Mouse (Mus musculus): ENCODE data around the gene Synj2bp.

The Synj2bp gene

DNA sequence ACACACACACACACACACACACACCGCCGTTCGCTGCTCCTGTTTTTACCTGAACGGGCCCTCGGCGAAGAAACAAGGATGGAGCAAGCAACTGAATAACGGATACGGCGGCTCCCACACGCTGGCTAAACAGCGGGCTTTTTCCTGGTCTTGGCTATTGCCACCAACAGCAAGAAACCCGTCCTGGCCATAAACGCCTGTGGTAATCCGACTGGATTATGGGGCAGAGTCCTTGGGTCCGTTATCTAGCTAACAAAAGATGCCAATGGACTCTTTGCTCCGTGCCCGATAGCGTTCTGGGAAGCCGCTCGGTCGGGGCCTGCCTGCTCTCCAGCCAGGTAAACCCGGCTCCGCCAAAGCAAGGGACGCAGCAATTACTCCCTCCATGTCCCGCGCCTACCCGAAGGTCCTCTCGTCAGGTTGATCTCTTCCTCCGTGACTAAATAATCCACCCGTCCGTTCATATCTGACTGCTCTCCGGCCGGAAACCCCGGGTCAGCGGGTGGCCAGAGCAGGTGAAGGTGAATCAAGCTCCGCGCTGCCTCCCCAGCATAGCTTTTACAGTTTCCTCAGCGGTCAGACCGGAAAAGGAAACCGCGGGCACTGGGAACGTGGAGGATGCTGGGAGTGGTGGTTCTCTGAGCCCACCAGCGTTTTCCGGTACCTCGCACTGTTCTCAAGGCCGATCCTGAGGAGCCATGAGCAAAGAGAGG is at the start of gene Synj2bp, which contains the start of gene Gm20498:
Gene Synj2bp, minus strand, starts transcription at position 596 of the 713 bp plus-strand sequence.
Gene Gm20498, minus strand, starts transcription at position 590 of the 713 bp plus-strand sequence.
- DNase-seq (ENCODE audit: low read depth, low spot score): peak; percentile 92

GRCm38 (mm10) chr12:81568374-81568773 is 35.7 kb upstream of the Synj2bp start, which contains the start of gene Adam21:
TSS of gene Adam21 (minus strand) at chr12:81568474.
- no peak for DNase-seq (ENCODE audit: low read depth, low spot score)

DNA sequence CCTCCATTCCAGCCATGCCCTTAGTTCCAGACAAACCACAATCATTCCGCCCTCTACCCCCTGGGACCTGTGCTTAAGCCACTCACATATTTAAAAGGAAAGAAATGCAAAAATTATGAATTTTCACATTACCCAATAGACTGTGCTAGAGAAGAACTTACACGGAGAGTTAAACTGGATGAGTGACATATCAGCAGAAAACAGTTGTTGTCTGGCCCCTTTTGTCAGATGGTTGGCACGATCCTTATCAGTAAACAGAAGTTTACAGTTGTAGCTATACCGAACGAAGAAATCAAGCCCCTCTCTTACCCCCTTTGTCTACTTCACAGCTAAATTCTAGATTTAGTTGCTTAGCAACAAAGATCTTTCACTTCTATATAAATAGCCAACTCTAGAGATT is 35.2 kb upstream of the Synj2bp start:
- no peak for DNase-seq (ENCODE audit: low read depth, low spot score)

GRCm38 (mm10) chr12:81564173-81564572 is 31.5 kb upstream of the Synj2bp start:
- no peak for DNase-seq (ENCODE audit: low read depth, low spot score)

- DNase-seq (ENCODE audit: low read depth, low spot score): no peak
Observed at GRCm38 (mm10) chr12:81549286-81549685, 16.6 kb upstream of the Synj2bp start.

DNA sequence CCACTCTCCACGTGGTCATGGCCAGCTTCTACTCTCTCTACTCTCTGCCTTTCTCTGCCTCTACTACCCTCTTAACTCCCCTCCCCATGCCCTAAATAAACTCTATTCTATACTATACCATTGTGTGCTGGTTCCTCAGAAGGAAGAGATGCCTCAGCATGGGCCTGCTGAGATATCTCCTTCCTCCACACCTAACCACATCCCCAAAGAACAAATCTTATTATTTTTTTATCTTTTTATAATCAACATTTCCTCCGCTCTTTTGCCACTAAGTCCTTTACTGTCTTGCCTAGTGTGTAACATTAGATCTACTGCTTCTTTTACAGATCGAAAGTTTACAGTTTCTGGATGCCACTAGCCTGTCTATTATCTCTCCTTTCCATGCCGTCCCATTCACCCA is 14.5 kb upstream of the Synj2bp start:
- no peak for DNase-seq (ENCODE audit: low read depth, low spot score)

- no peak for DNase-seq (ENCODE audit: low read depth, low spot score)
Observed at GRCm38 (mm10) chr12:81533029-81533419, 313 bp upstream of the Synj2bp start.

DNA sequence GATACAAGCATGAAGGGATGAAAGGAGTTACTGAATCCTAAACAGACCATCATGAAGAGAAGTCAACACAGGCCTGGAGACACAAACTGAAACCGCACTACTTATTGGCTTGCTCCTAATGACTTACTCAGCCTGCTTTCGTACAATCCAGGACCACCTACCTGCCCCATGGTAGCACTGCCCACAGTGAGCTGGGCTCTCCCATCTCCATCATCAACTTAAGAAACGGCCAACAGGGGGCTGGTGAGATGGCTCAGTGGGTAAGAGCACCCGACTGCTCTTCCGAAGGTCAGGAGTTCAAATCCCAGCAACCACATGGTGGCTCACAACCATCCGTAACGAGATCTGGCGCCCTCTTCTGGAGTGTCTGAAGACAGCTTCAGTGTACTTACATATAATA is 2.1 kb downstream of the Synj2bp start:
- peak; percentile 63 for DNase-seq (ENCODE audit: low read depth, low spot score)

DNA sequence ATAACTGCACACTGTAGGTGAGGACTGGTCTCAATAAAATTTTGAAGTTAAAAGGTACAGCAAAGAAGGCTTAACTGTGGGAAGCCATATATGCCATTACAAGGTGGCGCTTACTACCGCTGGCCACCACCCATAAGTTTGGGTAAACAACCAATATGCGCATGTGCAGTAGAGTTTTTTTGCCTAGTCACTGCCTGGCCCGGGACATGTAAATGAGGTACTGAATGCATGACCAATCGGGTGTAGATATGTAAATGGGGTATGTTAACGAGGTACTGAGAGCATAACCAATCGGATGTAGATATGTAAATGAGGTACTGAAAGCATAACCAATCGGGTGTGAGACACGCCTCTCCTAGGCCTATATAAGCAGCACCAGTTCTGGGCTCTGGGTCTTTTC is 35.8 kb downstream of the Synj2bp start:
- DNase-seq (ENCODE audit: low read depth, low spot score): peak; percentile 79

DNA sequence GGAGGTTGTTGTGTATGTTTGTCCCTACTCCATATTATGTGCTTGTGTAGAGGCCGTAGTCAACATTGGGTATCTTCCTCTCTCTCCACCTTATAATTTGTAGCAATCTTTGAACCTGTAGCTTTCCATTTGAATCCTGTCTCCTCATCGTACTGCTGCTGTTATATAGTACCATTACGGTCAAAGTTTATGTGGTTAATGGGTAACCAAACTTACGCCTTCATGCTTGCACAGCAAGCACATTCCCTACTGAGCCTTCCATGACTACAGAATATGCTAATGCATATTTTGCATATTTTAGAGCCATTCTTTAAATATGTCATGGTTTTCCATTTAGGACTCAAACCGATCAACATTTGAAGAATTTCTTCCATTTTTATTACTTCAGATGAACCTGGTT is 42.2 kb downstream of the Synj2bp start:
- DNase-seq (ENCODE audit: low read depth, low spot score): no peak

- DNase-seq (ENCODE audit: low read depth, low spot score): no peak
Observed at GRCm38 (mm10) chr12:81485311-81485710, 47.4 kb downstream of the Synj2bp start.

- DNase-seq (ENCODE audit: low read depth, low spot score): peak; percentile 93
Observed at GRCm38 (mm10) chr12:81484727-81485191, 48.0 kb downstream of the Synj2bp start, which contains the start of gene Cox16. TSS of gene Cox16 (minus strand) at chr12:81485127.

GRCm38 (mm10) chr12:81484212-81484611 is 48.5 kb downstream of the Synj2bp start:
- no peak for DNase-seq (ENCODE audit: low read depth, low spot score)

- DNase-seq (ENCODE audit: low read depth, low spot score): peak; percentile 41
Observed at GRCm38 (mm10) chr12:81483656-81484055, 49.1 kb downstream of the Synj2bp start.

DNA sequence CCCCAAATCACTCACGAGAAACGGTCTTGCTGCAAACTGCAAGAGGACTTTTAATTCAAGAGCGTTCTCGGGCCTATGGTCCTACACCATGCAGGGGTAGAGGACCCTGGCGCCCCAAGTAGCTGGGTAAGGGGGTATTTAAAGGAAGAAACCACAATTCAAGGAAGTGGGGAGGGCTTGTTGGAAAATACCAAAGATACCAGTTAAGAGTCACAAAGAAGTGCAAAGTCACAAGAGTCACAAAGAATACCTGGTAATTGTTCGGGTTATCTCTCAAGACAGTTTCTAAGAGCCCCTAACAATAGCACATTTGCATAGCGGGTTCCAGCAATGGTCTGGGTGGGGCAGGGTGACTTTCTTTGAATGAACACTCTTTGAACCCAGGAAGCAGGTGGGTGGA is 73.7 kb downstream of the Synj2bp start:
- peak; percentile 83 for DNase-seq (ENCODE audit: low read depth, low spot score)
